Mouse (Mus musculus) MEL (cell line): ENCODE results near the gene Fbxl20.

Experiments used
- ETS1 ChIP-seq: IDR thresholded peaks from 2 replicates; pipeline ENCODE4 v1.6.1; 2012; ENCODE audit warnings: low read depth, mild to moderate bottlenecking, inconsistent platforms, low read length, improper control_type of control experiment, moderate library complexity
- POLR2A ChIP-seq, 2 experiments: IDR thresholded peaks; 2 replicates each; pipeline ENCODE4 v1.6.1; 2011 to 2012; ENCODE audit warnings: low read length in 2 of 2, mild to moderate bottlenecking in 2 of 2, control low read depth in 1 of 2, improper control_type of control experiment in 1 of 2, low read depth in 1 of 2, moderate library complexity in 1 of 2; ENCODE audit not compliant: control insufficient read depth in 1 of 2, insufficient read depth in 1 of 2, poor library complexity in 1 of 2

DNA sequence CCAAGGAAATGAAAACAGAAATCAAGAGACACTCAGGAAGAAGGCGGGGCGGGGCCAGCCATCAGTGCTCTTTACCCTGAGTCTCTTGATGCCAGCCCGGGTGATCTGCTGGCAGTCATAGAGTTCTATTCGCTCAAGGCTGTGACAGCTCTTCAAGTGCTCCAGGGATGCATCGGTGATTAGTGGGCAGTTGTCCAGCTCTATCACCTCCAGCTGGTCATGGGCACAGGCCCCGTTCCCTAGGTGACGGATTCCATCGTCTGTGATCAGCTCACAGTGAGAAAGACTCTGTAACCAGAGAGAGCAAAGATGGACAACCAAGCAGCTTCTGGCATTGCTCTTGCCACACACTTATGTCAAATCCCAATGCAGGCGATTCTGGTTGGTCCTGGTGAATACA, 59.6 kb downstream of the Fbxl20 start:
- TF ChIP-seq ETS1 (no peak), POLR2A (IDR thresholded peaks at IDR 0.05; ENCODE audit: control insufficient read depth in 1 of 2, insufficient read depth in 1 of 2, low read depth in 1 of 2, low read length in 2 of 2, poor library complexity in 1 of 2) (no peak)
